Comparison of ENCODE assay signal across 8 mouse cellular contexts in the genomic region with DNA sequence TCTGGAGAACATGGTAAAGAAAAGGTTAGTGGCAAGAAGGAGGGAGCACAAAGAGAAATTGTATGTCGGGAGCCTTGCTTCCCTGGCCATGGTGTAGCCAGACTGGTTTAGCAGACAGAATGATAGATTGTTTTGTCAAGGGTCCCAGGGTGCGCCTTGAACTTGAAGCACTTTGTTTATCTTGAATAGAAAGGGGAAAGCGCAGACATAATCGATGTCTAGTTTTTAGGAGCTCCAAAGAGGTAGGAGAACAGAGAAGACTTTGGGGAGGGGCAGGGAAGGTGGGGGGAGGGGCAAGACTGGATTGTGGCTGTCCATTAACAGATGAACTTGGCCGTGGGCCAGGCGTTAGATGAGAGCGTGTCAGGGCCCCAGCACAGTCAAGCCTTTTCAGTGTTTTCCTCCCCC. TPM values are rescaled to one million over a fixed set of nuclear protein-coding genes. Genes with fewer than 3 reads are reported as not detected.
DNase-seq lines count a peak whose midpoint lies in the region; ATAC-seq lines count a peak whose summit lies in the region.

No protein-coding gene starts in this region.

- H3K36me3 ChIP-seq in heart, embryonic 14.5 days (ENCODE audit: control insufficient read depth, insufficient read depth, low read length) = no peaks in the 10 kb centered on the region
- H3K36me3 ChIP-seq in embryonic facial prominence, embryonic 11.5 days (replicated peaks; ENCODE audit: control insufficient read depth, insufficient read depth, low read depth, low read length) = no peaks in the 10 kb centered on the region; the same call in 1 of the 2 replicates
- no peaks in the 10 kb centered on the region for H3K36me3 ChIP-seq in intestine, embryonic 14.5 days (ENCODE audit: control insufficient read depth, insufficient read depth, low read length)

- H3K27me3 ChIP-seq in heart, embryonic 14.5 days (ENCODE audit: control insufficient read depth, insufficient read depth, low read length) = no peaks in the 10 kb centered on the region
- H3K27me3 ChIP-seq in embryonic facial prominence, embryonic 11.5 days (ENCODE audit: control insufficient read depth, insufficient read depth, low read length) = no peaks in the 10 kb centered on the region
- no peaks in the 10 kb centered on the region for H3K27me3 ChIP-seq in intestine, embryonic 14.5 days (replicated peaks; ENCODE audit: control insufficient read depth, insufficient read depth, low read length)

- no peaks in the 10 kb centered on the region for H3K9me3 ChIP-seq in heart, embryonic 14.5 days (ENCODE audit: control insufficient read depth, low read length)
- no peaks in the 10 kb centered on the region for H3K9me3 ChIP-seq in embryonic facial prominence, embryonic 11.5 days (replicated peaks; ENCODE audit: control insufficient read depth, low read length)
- no peaks in the 10 kb centered on the region for H3K9me3 ChIP-seq in intestine, embryonic 14.5 days (ENCODE audit: control insufficient read depth, low read length)

- peaks cover 41 to 65% of the 10 kb centered on the region in 2 experiments for H3K4me1 ChIP-seq in heart, embryonic 14.5 days (ENCODE audit: control insufficient read depth in 2 of 2, insufficient read depth in 2 of 2, low read length in 2 of 2)
- peaks cover 5% of the 10 kb centered on the region; the same call in 1 of the 2 replicates for H3K4me1 ChIP-seq in embryonic facial prominence, embryonic 11.5 days (ENCODE audit: control insufficient read depth, insufficient read depth, low read length)
- H3K4me1 ChIP-seq in intestine, embryonic 14.5 days (replicated peaks; ENCODE audit: control insufficient read depth, insufficient read depth, low read length) = peaks cover 52% of the 10 kb centered on the region

- ATAC-seq in heart, embryonic 14.5 days (ENCODE audit: insufficient number of reproducible peaks, insufficient read depth, low FRiP score, low read depth) = peak; percentile 32; the same call in 1 of the 2 replicates
- peak; percentile 74 for ATAC-seq in embryonic facial prominence, embryonic 11.5 days (replicated peaks; ENCODE audit: insufficient number of reproducible peaks, low FRiP score, low TSS enrichment, low read depth)
- peak; percentile 80 for ATAC-seq in intestine, embryonic 14.5 days (replicated peaks; ENCODE audit: low FRiP score, low TSS enrichment, low read depth)

- WGBS in heart, embryonic 14.5 days = 27% methylated on average over 7 of the region's 7 CpGs
- 45% methylated on average over 7 of the region's 7 CpGs for WGBS in embryonic facial prominence, embryonic 11.5 days
- 7% methylated on average over 7 of the region's 7 CpGs for WGBS in intestine, embryonic 14.5 days

- no peak overlapping the region for H3K9ac ChIP-seq in heart, embryonic 14.5 days (ENCODE audit: low read length)
- H3K9ac ChIP-seq in embryonic facial prominence, embryonic 11.5 days (replicated peaks; ENCODE audit: low read length) = no peak overlapping the region
- H3K9ac ChIP-seq in intestine, embryonic 14.5 days (ENCODE audit: low read length) = no peak overlapping the region

- H3K4me3 ChIP-seq in heart, embryonic 14.5 days (ENCODE audit: control insufficient read depth in 1 of 2, insufficient read depth in 1 of 2, low read depth in 1 of 2, low read length in 2 of 2) = no peak overlapping the region
- H3K4me3 ChIP-seq in embryonic facial prominence, embryonic 11.5 days (ENCODE audit: low read depth, low read length) = no peak overlapping the region
- H3K4me3 ChIP-seq in intestine, embryonic 14.5 days (ENCODE audit: low read depth, low read length) = no peak overlapping the region

- DNase-seq in heart, postnatal 10 days = no peak
- DNase-seq in embryonic facial prominence, embryonic 11.5 days (ENCODE audit: low spot score) = peak; percentile 57
- no peak for DNase-seq in intestine, embryonic 14.5 days (ENCODE audit: low spot score)
- peak; percentile 71 for DNase-seq in mesoderm, embryonic 11.5 days (ENCODE audit: low read depth, low spot score)
- DNase-seq in layer of hippocampus, adult 18-20 months (ENCODE audit: low spot score in 2 of 2) = no peak
- DNase-seq in MN1 (ENCODE audit: low spot score) = no peak
- no peak for DNase-seq in thymus, postnatal 0 days (ENCODE audit: low spot score)

- H3K4me2 ChIP-seq in heart, embryonic 14.5 days (ENCODE audit: low read length) = peak overlapping the region; percentile 32; the same call in 1 of the 2 replicates
- no peak overlapping the region for H3K4me2 ChIP-seq in embryonic facial prominence, embryonic 11.5 days (ENCODE audit: low read depth, low read length)
- no peak overlapping the region for H3K4me2 ChIP-seq in intestine, embryonic 14.5 days (ENCODE audit: low read length)

- intact Hi-C loops in heart, postnatal 10 days (cut with DNase I) = loop anchor here (5.0 kb wide), 1 partner anchor 142 kb away; no protein-coding TSS in a partner anchor

- H3K27ac ChIP-seq in heart, embryonic 14.5 days (replicated peaks in 1 of 2; ENCODE audit: control insufficient read depth in 1 of 2, insufficient read depth in 1 of 2, low read depth in 2 of 2, low read length in 2 of 2) = peak overlapping the region; percentile 26 to 70; a peak in 1 of 4 replicates
- H3K27ac ChIP-seq in embryonic facial prominence, embryonic 11.5 days (replicated peaks; ENCODE audit: low read depth, low read length) = no peak overlapping the region
- no peak overlapping the region for H3K27ac ChIP-seq in intestine, embryonic 14.5 days (ENCODE audit: low read depth)

RNA-seq across cellular contexts. Expression of a gene that starts 22.0 kb away (rescaled TPM):
- polyA plus RNA-seq in heart, embryonic 14.5 days (2014; fragmentation: Nextera tagmentation; extraction: Ambion mirVana) = 17.3 and 17.4 TPM in 2 replicates
- 1 to 10 TPM; 4.4 to 7.4 TPM for total RNA-seq in heart, postnatal 10 days (2021)
- polyA plus RNA-seq in embryonic facial prominence, embryonic 11.5 days (2014; fragmentation: Nextera tagmentation; extraction: Ambion mirVana) = 66.1 and 71.9 TPM in 2 replicates
- 29.1 and 29.6 TPM in 2 replicates for polyA plus RNA-seq in intestine, embryonic 14.5 days (2014; fragmentation: Nextera tagmentation; extraction: Ambion mirVana)
- total RNA-seq in layer of hippocampus, adult 18-20 months (2021) = 100 to 1,000 TPM in 1 of 2 experiments, 10 to 100 TPM in 1; 98.5 to 108 TPM
- 7.4 and 8.0 TPM in 2 replicates for polyA plus RNA-seq in thymus, postnatal 0 days (2015; fragmentation: Nextera tagmentation; extraction: Ambion mirVana)

RNA-seq across cellular contexts. Expression of a gene that starts 25.0 kb away (rescaled TPM):
- polyA plus RNA-seq in heart, embryonic 14.5 days (2014; fragmentation: Nextera tagmentation; extraction: Ambion mirVana) = not detected in 2 replicates
- total RNA-seq in heart, postnatal 10 days (2021) = not detected
- polyA plus RNA-seq in embryonic facial prominence, embryonic 11.5 days (2014; fragmentation: Nextera tagmentation; extraction: Ambion mirVana) = not detected in 2 replicates
- polyA plus RNA-seq in intestine, embryonic 14.5 days (2014; fragmentation: Nextera tagmentation; extraction: Ambion mirVana) = not detected in 2 replicates
- 1 to 10 TPM; 1.0 to 1.5 TPM for total RNA-seq in layer of hippocampus, adult 18-20 months (2021)
- polyA plus RNA-seq in thymus, postnatal 0 days (2015; fragmentation: Nextera tagmentation; extraction: Ambion mirVana) = not detected in 2 replicates

Comparison
In these comparisons a context has a peak if more than half of its experiments do, and no peak if none do; other contexts are left out.
1. H3K27ac ChIP-seq: peak in heart, embryonic 14.5 days (2 of 2); none in embryonic facial prominence, embryonic 11.5 days (single experiment) and intestine, embryonic 14.5 days (single experiment).
2. DNase-seq: peak in embryonic facial prominence, embryonic 11.5 days (single experiment) and mesoderm, embryonic 11.5 days (single experiment); none in heart, postnatal 10 days (0 of 2), intestine, embryonic 14.5 days (single experiment), layer of hippocampus, adult 18-20 months (0 of 2), MN1 (single experiment) and thymus, postnatal 0 days (single experiment).
3. Peak in every context shown above with its lines, with median percentiles within 50 percentile points of each other: ATAC-seq.